Mouse (Mus musculus) right cerebral cortex, postnatal 36 days (tissue): ENCODE data around the gene Il19.

Experiments
- DNase-seq, 2 experiments: peaks; one replicate each; pipeline ENCODE4 v3.0.0; 2022; ENCODE audit warnings: low spot score in 2 of 2, mixed read lengths in 1 of 2

Il19 gene

GRCm38 (mm10) chr1:130940065-130940687 lies at the start of gene Il19:
TSS of gene Il19 (minus strand) at chr1:130940115.
- DNase-seq: no peak

- DNase-seq: no peak
These were observed 49.4 kb upstream of the Il19 start for GRCm38 (mm10) chr1:130989331-130989730.

- no peak for DNase-seq
These were observed 47.5 kb upstream of the Il19 start for GRCm38 (mm10) chr1:130987418-130987817.

- no peak for DNase-seq
These were observed 47.1 kb upstream of the Il19 start for GRCm38 (mm10) chr1:130987001-130987400.

- DNase-seq: no peak
These were observed 44.5 kb upstream of the Il19 start for GRCm38 (mm10) chr1:130984441-130984840.

GRCm38 (mm10) chr1:130979455-130979854 lies 39.5 kb upstream of the Il19 start:
- no peak for DNase-seq

GRCm38 (mm10) chr1:130963891-130964290 lies 24.0 kb upstream of the Il19 start:
- DNase-seq: no peak

- no peak for DNase-seq
These were observed 7.0 kb upstream of the Il19 start for GRCm38 (mm10) chr1:130946920-130947319.

- no peak for DNase-seq
These were observed 1.9 kb upstream of the Il19 start for GRCm38 (mm10) chr1:130941801-130942200.

GRCm38 (mm10) chr1:130938192-130938591 lies 1.7 kb downstream of the Il19 start:
- no peak for DNase-seq

GRCm38 (mm10) chr1:130937170-130937569 lies 2.7 kb downstream of the Il19 start:
- no peak for DNase-seq

- DNase-seq: no peak
These were observed 3.6 kb downstream of the Il19 start for GRCm38 (mm10) chr1:130936351-130936750.

GRCm38 (mm10) chr1:130926484-130926883 lies 13.4 kb downstream of the Il19 start:
- no peak for DNase-seq

GRCm38 (mm10) chr1:130918323-130918980 lies 21.5 kb downstream of the Il19 start:
- no peak for DNase-seq

- DNase-seq: no peak
These were observed 28.4 kb downstream of the Il19 start, which contains the start of gene Il20 for GRCm38 (mm10) chr1:130911401-130912010. TSS of gene Il20 (minus strand) at chr1:130911451.

GRCm38 (mm10) chr1:130902505-130902904 lies 37.4 kb downstream of the Il19 start:
- DNase-seq: no peak

GRCm38 (mm10) chr1:130894468-130894867 lies 45.4 kb downstream of the Il19 start:
- no peak for DNase-seq

- no peak for DNase-seq
These were observed 46.4 kb downstream of the Il19 start for GRCm38 (mm10) chr1:130893329-130894040.

- no peak for DNase-seq
These were observed 47.5 kb downstream of the Il19 start for GRCm38 (mm10) chr1:130892446-130892845.

- no peak for DNase-seq
These were observed 52.6 kb downstream of the Il19 start, which contains the start of gene Il24 for GRCm38 (mm10) chr1:130887354-130887753. TSS of gene Il24 (minus strand) at chr1:130887454.

- DNase-seq: no peak
These were observed 56.8 kb downstream of the Il19 start for GRCm38 (mm10) chr1:130883146-130883545.
